Mouse (Mus musculus): ENCODE data around the gene Steap3. TPM values are rescaled to one million over a fixed set of nuclear protein-coding genes. Genes with fewer than 3 reads are reported as not detected.

Steap3 gene
- polyA plus RNA-seq, 1 experiment from 2014 or later, result 8.2 TPM

GRCm38 (mm10) chr1:120187059-120187458 is 85.4 kb downstream of the Steap3 start:
- no peaks in the 10 kb centered on the region for H3K4me1 ChIP-seq (ENCODE audit: control insufficient read depth, insufficient read depth, low read length)
- 80% methylated on average over 7 of the region's 7 CpGs for WGBS
- no peaks in the 10 kb centered on the region for H3K27me3 ChIP-seq (ENCODE audit: control insufficient read depth, insufficient read depth, low read length)
- H3K4me3 ChIP-seq (replicated peaks; ENCODE audit: low read length), result no peak overlapping the region
- no peak overlapping the region for H3K27ac ChIP-seq (ENCODE audit: low read length)
- no peak overlapping the region for H3K4me2 ChIP-seq (ENCODE audit: low read depth, low read length)
- no peaks in the 10 kb centered on the region for H3K36me3 ChIP-seq (ENCODE audit: control insufficient read depth, insufficient read depth, low read length)
- H3K9ac ChIP-seq (ENCODE audit: low read length), result no peak overlapping the region
- H3K9me3 ChIP-seq (replicated peaks; ENCODE audit: control insufficient read depth, low read length), result no peaks in the 10 kb centered on the region
- ATAC-seq (ENCODE audit: insufficient read depth, low FRiP score), result no peak

GRCm38 (mm10) chr1:120186655-120187054 is 85.8 kb downstream of the Steap3 start:
- no peaks in the 10 kb centered on the region for H3K36me3 ChIP-seq (ENCODE audit: control insufficient read depth, insufficient read depth, low read length)
- WGBS, result 67% methylated on average over 9 of the region's 9 CpGs
- H3K9ac ChIP-seq (ENCODE audit: low read length), result no peak overlapping the region
- H3K27ac ChIP-seq (ENCODE audit: low read length), result no peak overlapping the region
- no peaks in the 10 kb centered on the region for H3K4me1 ChIP-seq (ENCODE audit: control insufficient read depth, insufficient read depth, low read length)
- no peak overlapping the region for H3K4me3 ChIP-seq (replicated peaks; ENCODE audit: low read length)
- ATAC-seq (ENCODE audit: insufficient read depth, low FRiP score), result no peak
- no peaks in the 10 kb centered on the region for H3K27me3 ChIP-seq (ENCODE audit: control insufficient read depth, insufficient read depth, low read length)
- H3K4me2 ChIP-seq (ENCODE audit: low read depth, low read length), result no peak overlapping the region
- H3K9me3 ChIP-seq (replicated peaks; ENCODE audit: control insufficient read depth, low read length), result no peaks in the 10 kb centered on the region

DNA sequence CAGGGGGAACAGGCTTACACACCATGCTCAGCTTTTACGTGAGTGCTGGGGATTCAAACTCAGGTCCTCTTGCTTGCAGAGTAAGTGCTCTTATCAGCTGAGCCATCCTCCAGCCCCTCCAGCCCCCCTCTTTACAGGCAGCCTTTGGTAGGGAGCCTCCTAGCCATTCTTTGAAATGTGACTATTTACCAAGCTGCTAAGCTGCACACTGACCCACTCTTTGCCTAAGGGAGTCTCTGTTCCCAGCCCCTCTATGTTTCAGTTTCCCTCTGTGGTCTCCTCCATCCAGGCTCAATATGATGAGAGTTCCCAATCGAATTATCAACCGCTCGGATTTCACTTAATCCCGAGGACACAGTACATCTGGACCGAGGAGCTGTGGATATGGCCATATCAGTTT is 86.3 kb downstream of the Steap3 start:
- Histone ChIP-seq H3K4me2 (ENCODE audit: low read depth, low read length) (no peak overlapping the region), H3K4me3 (replicated peaks; ENCODE audit: low read length) (no peak overlapping the region), H3K9ac (ENCODE audit: low read length) (no peak overlapping the region), H3K27ac (ENCODE audit: low read length) (no peak overlapping the region), H3K9me3 (replicated peaks; ENCODE audit: control insufficient read depth, low read length) (no peaks in the 10 kb centered on the region), H3K36me3 (ENCODE audit: control insufficient read depth, insufficient read depth, low read length) (no peaks in the 10 kb centered on the region), H3K27me3 (ENCODE audit: control insufficient read depth, insufficient read depth, low read length) (no peaks in the 10 kb centered on the region), H3K4me1 (ENCODE audit: control insufficient read depth, insufficient read depth, low read length) (no peaks in the 10 kb centered on the region)
- no peak for ATAC-seq (ENCODE audit: insufficient read depth, low FRiP score)
- 46% methylated on average over 6 of the region's 6 CpGs for WGBS

DNA sequence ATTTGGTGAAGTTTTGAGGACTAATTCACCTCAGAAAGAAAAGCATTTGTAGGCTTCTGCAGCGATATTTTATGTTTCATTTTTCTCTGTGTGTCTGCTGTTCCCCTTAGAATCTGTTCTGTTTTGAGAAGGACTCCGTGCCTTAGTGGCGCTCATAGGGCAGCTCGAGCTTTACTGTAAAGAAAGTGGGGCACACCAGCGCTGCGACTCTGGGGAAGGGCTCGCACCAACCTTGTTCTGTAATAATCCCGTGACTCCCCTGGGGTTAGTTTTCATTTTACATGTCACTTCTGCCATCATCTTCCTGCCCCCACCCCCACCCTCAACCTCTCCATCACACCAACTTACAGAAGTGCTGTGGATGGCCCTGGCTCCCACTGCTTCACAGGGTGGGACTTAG is 95.4 kb downstream of the Steap3 start:
- no peak for ATAC-seq (ENCODE audit: insufficient read depth, low FRiP score)
- Histone ChIP-seq H3K4me2 (ENCODE audit: low read depth, low read length) (no peak overlapping the region), H3K9me3 (replicated peaks; ENCODE audit: control insufficient read depth, low read length) (no peaks in the 10 kb centered on the region), H3K27ac (ENCODE audit: low read length) (no peak overlapping the region), H3K9ac (ENCODE audit: low read length) (no peak overlapping the region), H3K27me3 (ENCODE audit: control insufficient read depth, insufficient read depth, low read length) (no peaks in the 10 kb centered on the region), H3K4me1 (ENCODE audit: control insufficient read depth, insufficient read depth, low read length) (no peaks in the 10 kb centered on the region), H3K4me3 (replicated peaks; ENCODE audit: low read length) (no peak overlapping the region), H3K36me3 (ENCODE audit: control insufficient read depth, insufficient read depth, low read length) (no peaks in the 10 kb centered on the region)
- 92% methylated on average over 8 of the region's 8 CpGs for WGBS

DNA sequence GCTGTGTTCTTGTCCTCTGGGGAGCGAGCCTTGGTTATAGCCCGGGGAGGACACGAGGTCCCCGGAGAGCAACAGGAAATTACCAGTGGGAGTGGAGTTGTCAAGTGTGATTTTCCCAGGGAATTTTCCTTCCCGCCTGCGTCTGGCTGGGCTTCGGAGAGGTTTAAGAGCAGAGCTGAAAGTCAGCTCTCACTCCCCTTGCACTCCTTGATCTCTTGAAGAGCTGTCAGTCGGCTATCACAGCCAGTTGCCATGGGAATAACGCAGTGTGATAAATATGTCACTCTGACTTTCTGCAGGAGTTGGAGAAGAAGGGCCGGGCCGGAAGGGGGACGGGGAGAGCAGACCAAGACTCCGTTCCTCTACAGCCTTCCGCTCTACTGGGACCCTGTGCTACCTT is 96.2 kb downstream of the Steap3 start:
- peak; percentile 21; the same call in 1 of the 2 replicates for ATAC-seq (ENCODE audit: insufficient read depth, low FRiP score)
- no peak overlapping the region for H3K9ac ChIP-seq (ENCODE audit: low read length)
- no peak overlapping the region for H3K27ac ChIP-seq (ENCODE audit: low read length)
- H3K36me3 ChIP-seq (ENCODE audit: control insufficient read depth, insufficient read depth, low read length), result no peaks in the 10 kb centered on the region
- H3K9me3 ChIP-seq (replicated peaks; ENCODE audit: control insufficient read depth, low read length), result no peaks in the 10 kb centered on the region
- no peaks in the 10 kb centered on the region for H3K4me1 ChIP-seq (ENCODE audit: control insufficient read depth, insufficient read depth, low read length)
- no peak overlapping the region for H3K4me3 ChIP-seq (replicated peaks; ENCODE audit: low read length)
- WGBS, result 23% methylated on average over 14 of the region's 14 CpGs
- H3K27me3 ChIP-seq (ENCODE audit: control insufficient read depth, insufficient read depth, low read length), result no peaks in the 10 kb centered on the region
- no peak overlapping the region for H3K4me2 ChIP-seq (ENCODE audit: low read depth, low read length)

- H3K4me3 ChIP-seq (replicated peaks; ENCODE audit: low read length), result no peak overlapping the region
- WGBS, result 80% methylated on average over 4 of the region's 4 CpGs
- H3K4me1 ChIP-seq (ENCODE audit: control insufficient read depth, insufficient read depth, low read length), result no peaks in the 10 kb centered on the region
- H3K4me2 ChIP-seq (ENCODE audit: low read depth, low read length), result no peak overlapping the region
- H3K27me3 ChIP-seq (ENCODE audit: control insufficient read depth, insufficient read depth, low read length), result no peaks in the 10 kb centered on the region
- no peak for ATAC-seq (ENCODE audit: insufficient read depth, low FRiP score)
- H3K9me3 ChIP-seq (replicated peaks; ENCODE audit: control insufficient read depth, low read length), result no peaks in the 10 kb centered on the region
- H3K36me3 ChIP-seq (ENCODE audit: control insufficient read depth, insufficient read depth, low read length), result no peaks in the 10 kb centered on the region
- H3K27ac ChIP-seq (ENCODE audit: low read length), result no peak overlapping the region
- no peak overlapping the region for H3K9ac ChIP-seq (ENCODE audit: low read length)
Observed at GRCm38 (mm10) chr1:120174991-120175390, 97.5 kb downstream of the Steap3 start.

DNA sequence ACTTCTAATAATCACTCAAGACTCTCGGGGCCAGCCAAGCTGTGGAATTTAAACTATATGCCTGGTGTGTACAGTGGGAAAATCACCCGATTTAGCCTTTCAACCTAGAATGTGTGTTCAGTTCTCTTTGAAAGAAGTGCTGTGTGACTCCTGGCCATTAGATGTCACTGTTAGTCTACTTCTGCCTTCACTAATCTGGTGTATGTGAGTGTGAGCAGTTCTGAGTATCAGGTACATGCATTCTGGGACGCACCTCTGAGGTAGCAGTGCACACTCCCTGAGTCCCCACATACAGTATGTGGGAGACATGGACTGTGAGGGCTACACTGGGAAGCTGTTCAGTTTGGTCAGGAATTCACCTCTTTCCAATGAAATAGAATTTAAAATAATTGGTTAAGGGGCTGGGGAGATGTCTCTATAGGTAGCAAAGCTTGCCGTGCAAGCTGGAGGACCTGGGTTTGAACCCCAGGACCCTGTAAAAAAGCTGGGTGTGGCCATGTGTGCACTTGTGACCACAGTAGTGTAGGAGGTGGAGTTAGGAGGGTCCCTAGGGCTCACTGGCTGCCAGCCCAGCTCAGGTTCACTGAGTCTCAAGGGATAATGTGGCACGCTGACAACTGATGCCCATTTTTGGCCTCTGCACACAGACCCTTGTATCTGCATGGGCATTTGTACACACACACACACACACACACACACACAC is 100.5 kb downstream of the Steap3 start:
- no peak overlapping the region for H3K4me3 ChIP-seq (replicated peaks; ENCODE audit: low read length)
- WGBS, result 53% methylated on average over 5 of the region's 5 CpGs
- H3K27ac ChIP-seq (ENCODE audit: low read length), result no peak overlapping the region
- no peak overlapping the region for H3K4me2 ChIP-seq (ENCODE audit: low read depth, low read length)
- no peak overlapping the region for H3K9ac ChIP-seq (ENCODE audit: low read length)
- H3K36me3 ChIP-seq (ENCODE audit: control insufficient read depth, insufficient read depth, low read length), result no peaks in the 10 kb centered on the region
- no peaks in the 10 kb centered on the region for H3K27me3 ChIP-seq (ENCODE audit: control insufficient read depth, insufficient read depth, low read length)
- no peaks in the 10 kb centered on the region for H3K9me3 ChIP-seq (replicated peaks; ENCODE audit: control insufficient read depth, low read length)
- no peaks in the 10 kb centered on the region for H3K4me1 ChIP-seq (ENCODE audit: control insufficient read depth, insufficient read depth, low read length)
- ATAC-seq (ENCODE audit: insufficient read depth, low FRiP score), result no peak

- Histone ChIP-seq H3K9me3 (replicated peaks; ENCODE audit: control insufficient read depth, low read length) (no peaks in the 10 kb centered on the region), H3K4me2 (ENCODE audit: low read depth, low read length) (no peak overlapping the region), H3K27ac (ENCODE audit: low read length) (no peak overlapping the region), H3K9ac (ENCODE audit: low read length) (no peak overlapping the region), H3K4me3 (replicated peaks; ENCODE audit: low read length) (no peak overlapping the region), H3K36me3 (ENCODE audit: control insufficient read depth, insufficient read depth, low read length) (no peaks in the 10 kb centered on the region), H3K4me1 (ENCODE audit: control insufficient read depth, insufficient read depth, low read length) (no peaks in the 10 kb centered on the region), H3K27me3 (ENCODE audit: control insufficient read depth, insufficient read depth, low read length) (no peaks in the 10 kb centered on the region)
- no peak for ATAC-seq (ENCODE audit: insufficient read depth, low FRiP score)
- 83% methylated on average over 7 of the region's 7 CpGs for WGBS
Observed at GRCm38 (mm10) chr1:120170307-120170706, 102.2 kb downstream of the Steap3 start.

GRCm38 (mm10) chr1:120168674-120169073 is 103.8 kb downstream of the Steap3 start:
- no peak overlapping the region for H3K4me2 ChIP-seq (ENCODE audit: low read depth, low read length)
- no peak overlapping the region for H3K27ac ChIP-seq (ENCODE audit: low read length)
- H3K4me1 ChIP-seq (ENCODE audit: control insufficient read depth, insufficient read depth, low read length), result no peaks in the 10 kb centered on the region
- H3K4me3 ChIP-seq (replicated peaks; ENCODE audit: low read length), result no peak overlapping the region
- no peak overlapping the region for H3K9ac ChIP-seq (ENCODE audit: low read length)
- WGBS, result 68% methylated on average over 7 of the region's 7 CpGs
- H3K36me3 ChIP-seq (ENCODE audit: control insufficient read depth, insufficient read depth, low read length), result no peaks in the 10 kb centered on the region
- no peaks in the 10 kb centered on the region for H3K9me3 ChIP-seq (replicated peaks; ENCODE audit: control insufficient read depth, low read length)
- H3K27me3 ChIP-seq (ENCODE audit: control insufficient read depth, insufficient read depth, low read length), result no peaks in the 10 kb centered on the region
- ATAC-seq (ENCODE audit: insufficient read depth, low FRiP score), result no peak

Data from stomach, embryonic 16.5 days (tissue).